Mouse (Mus musculus) hindbrain, postnatal 0 days (tissue): ENCODE results near the gene Mettl8. TPM values are rescaled to one million over a fixed set of nuclear protein-coding genes. Genes with fewer than 3 reads are reported as not detected.

ENCODE experiments used
- ATAC-seq: fragments of 200-750 bp; cut with Nextera tagmentation; 2 replicates; pipeline ENCODE4 v1.8.0; 2017; ENCODE audit warnings: mild to moderate bottlenecking, moderate TSS enrichment, moderate library complexity
- DNase-seq: peaks from one replicate; pipeline ENCODE4 v3.0.0-alpha.2; 2015; ENCODE audit warnings: low spot score
- H3K27ac ChIP-seq: fragments of 300-500 bp; sonication (generic); 2 replicates; pipeline ENCODE4 v1.5.1; 2014; ENCODE audit warnings: mild to moderate bottlenecking
- H3K27me3 ChIP-seq: fragments of 300-500 bp; sonication (generic); 2 replicates; pipeline ENCODE4 v1.6.1; 2014; ENCODE audit warnings: low read length, mixed read lengths; ENCODE audit not compliant: insufficient read depth
- H3K36me3 ChIP-seq: fragments of 300-500 bp; sonication (generic); 2 replicates; pipeline ENCODE4 v1.6.1; 2014; ENCODE audit warnings: low read length, mixed read lengths; ENCODE audit not compliant: insufficient read depth
- H3K4me1 ChIP-seq: fragments of 300-500 bp; sonication (generic); 2 replicates; pipeline ENCODE4 v1.6.1; 2014; ENCODE audit warnings: antibody characterized with exemption, low read length, mixed read lengths; ENCODE audit not compliant: insufficient read depth
- H3K4me2 ChIP-seq: fragments of 300-500 bp; sonication (generic); 2 replicates; pipeline ENCODE4 v1.6.1; 2014; ENCODE audit warnings: low read depth, mild to moderate bottlenecking, low read length, moderate library complexity, mixed read lengths
- H3K4me3 ChIP-seq: fragments of 300-500 bp; sonication (generic); 2 replicates; pipeline ENCODE4 v1.5.1; 2014; ENCODE audit warnings: low read length
- H3K9ac ChIP-seq: fragments of 300-500 bp; sonication (generic); replicated peaks from 2 replicates; pipeline ENCODE4 v1.6.1; 2014; ENCODE audit warnings: mild to moderate bottlenecking, low read length, moderate library complexity, mixed read lengths
- H3K9me3 ChIP-seq: fragments of 300-500 bp; sonication (generic); 2 replicates; pipeline ENCODE4 v1.6.1; 2016; ENCODE audit warnings: low read length, mixed read lengths
- CTCF ChIP-seq: IDR thresholded peaks from 2 replicates; pipeline ENCODE4 v1.5.1; 2016; ENCODE audit warnings: antibody characterized with exemption, control low read depth, low read depth
- WGBS: fragments of 180-500 bp; shearing (Covaris S2); extraction: QIAGEN DNeasy Blood & Tissue Kit; methylation state at CpG from one replicate; pipeline ENCODE4 v1.1.7; 2014; 5-methylcytosine and 5-hydroxymethylcytosine counted together
- polyA plus RNA-seq: library from polyadenylated mRNA; unstranded; fragments of >200 nt; fragmentation: Nextera tagmentation; extraction: Ambion mirVana; gene quantifications from 2 replicates; pipeline ENCODE4 v1.2.1, GENCODE M21; 2015
- total RNA-seq: library from RNA; depleted of rRNA; stranded (reverse); fragments of >200 nt; gene quantifications from 2 replicates; pipeline ENCODE4 v1.2.3, GENCODE M21; 2014

Mettl8 gene
- total and polyA plus RNA-seq, 2 experiments from 2014 or later, result 7.9 to 8.1 TPM

DNA sequence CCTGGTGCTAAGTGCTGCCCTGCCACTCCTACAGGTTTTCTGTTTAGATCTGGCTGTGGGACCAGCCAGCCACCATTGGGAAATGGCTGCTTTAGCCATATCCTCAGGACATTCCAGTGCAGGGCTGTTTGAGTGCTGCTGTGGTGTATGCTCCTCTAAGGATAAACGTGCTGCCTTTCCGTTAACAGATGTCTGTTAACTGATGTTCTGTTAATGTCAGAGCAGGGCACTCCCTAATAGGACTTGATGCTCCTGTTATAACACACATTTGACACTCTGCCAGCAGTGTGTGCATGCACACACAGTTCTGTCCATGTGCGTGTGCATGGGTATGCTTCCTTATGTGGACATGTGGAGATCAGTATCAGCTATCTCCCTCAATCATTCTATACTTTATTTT lies 61.6 kb downstream of the Mettl8 start:
- no peak for TF ChIP-seq CTCF
- Histone ChIP-seq H3K27ac (no peak overlapping the region), H3K4me1 (no peaks in the 10 kb centered on the region), H3K9me3 (no peaks in the 10 kb centered on the region), H3K4me3 (no peak overlapping the region), H3K36me3 (no peaks in the 10 kb centered on the region), H3K4me2 (no peak overlapping the region), H3K9ac (no peak overlapping the region), H3K27me3 (no peaks in the 10 kb centered on the region)
- ATAC-seq (no peak), DNase-seq (no peak)
- 88% methylated on average over 3 of the region's 3 CpGs for WGBS

- Histone ChIP-seq H3K36me3 (no peaks in the 10 kb centered on the region), H3K4me1 (no peaks in the 10 kb centered on the region), H3K9ac (no peak overlapping the region), H3K4me3 (no peak overlapping the region), H3K9me3 (no peaks in the 10 kb centered on the region), H3K4me2 (no peak overlapping the region), H3K27ac (no peak overlapping the region), H3K27me3 (no peaks in the 10 kb centered on the region)
- DNase-seq (no peak), ATAC-seq (no peak)
- WGBS, result 76% methylated on average over 2 of the region's 2 CpGs
- TF ChIP-seq CTCF, result no peak
Observed at GRCm38 (mm10) chr2:70992715-70993114, 62.7 kb downstream of the Mettl8 start.

GRCm38 (mm10) chr2:70990196-70990595 lies 65.2 kb downstream of the Mettl8 start:
- 63% methylated on average over 4 of the region's 4 CpGs for WGBS
- Histone ChIP-seq H3K36me3 (no peaks in the 10 kb centered on the region), H3K4me2 (no peak overlapping the region), H3K4me1 (no peaks in the 10 kb centered on the region), H3K27ac (no peak overlapping the region), H3K27me3 (no peaks in the 10 kb centered on the region), H3K9ac (no peak overlapping the region), H3K9me3 (no peaks in the 10 kb centered on the region), H3K4me3 (no peak overlapping the region)
- DNase-seq (no peak), ATAC-seq (no peak)
- TF ChIP-seq CTCF, result no peak

DNA sequence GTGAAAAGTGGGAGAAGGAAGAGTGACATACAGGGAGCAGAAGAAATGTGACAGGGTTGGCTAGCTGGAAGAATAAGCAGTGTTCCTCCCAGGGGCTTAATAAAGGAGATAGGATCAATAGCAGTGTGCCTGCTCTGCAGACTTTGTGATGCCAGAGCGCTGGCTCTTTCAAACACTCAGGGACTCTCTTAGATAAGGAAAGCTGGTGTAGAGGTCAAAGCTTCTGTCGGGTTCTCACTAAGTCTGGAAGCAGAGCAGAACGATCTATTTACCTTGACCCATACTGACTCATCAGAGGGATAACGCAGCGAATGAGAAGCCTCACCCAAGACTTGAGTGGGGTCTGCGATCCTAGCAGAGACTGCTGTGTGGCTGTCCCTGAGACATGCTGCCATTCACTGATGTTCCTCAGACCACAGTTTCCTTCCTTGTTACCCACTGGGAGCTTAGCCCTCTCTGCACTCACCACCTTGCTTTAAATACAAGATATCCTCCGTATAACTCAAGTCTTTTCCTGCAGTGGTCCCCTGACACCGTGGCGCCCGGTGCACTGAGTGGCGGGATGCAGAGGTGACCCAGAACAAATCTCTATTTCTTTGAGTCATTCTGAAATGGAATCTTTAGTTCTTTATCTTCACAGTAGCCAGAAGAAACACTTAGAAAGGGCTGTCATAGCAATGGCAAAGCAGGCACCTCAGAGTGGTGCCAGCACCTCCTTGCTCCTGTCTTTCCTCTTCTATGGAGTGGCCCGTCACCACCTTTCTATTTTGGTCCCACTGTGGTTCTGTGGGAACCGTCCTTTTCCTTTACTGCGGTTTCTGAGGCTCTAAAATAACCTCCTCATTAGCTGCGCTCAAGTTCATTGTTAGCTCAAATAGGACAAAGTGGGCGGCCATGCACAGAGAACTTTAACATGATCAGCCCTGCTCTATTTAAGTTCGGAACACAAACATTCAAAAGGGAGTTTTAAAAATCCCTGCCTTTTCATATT lies 65.9 kb downstream of the Mettl8 start:
- H3K4me2 ChIP-seq, result no peak overlapping the region
- DNase-seq (no peak), ATAC-seq (no peak)
- no peaks in the 10 kb centered on the region for H3K36me3 ChIP-seq
- no peak overlapping the region for H3K27ac ChIP-seq
- 68% methylated on average over 17 of the region's 17 CpGs for WGBS
- H3K4me3 ChIP-seq, result no peak overlapping the region
- H3K27me3 ChIP-seq, result no peaks in the 10 kb centered on the region
- no peak for TF ChIP-seq CTCF
- H3K9me3 ChIP-seq, result no peaks in the 10 kb centered on the region
- no peaks in the 10 kb centered on the region for H3K4me1 ChIP-seq
- H3K9ac ChIP-seq, result no peak overlapping the region

GRCm38 (mm10) chr2:70978271-70978670 lies 77.1 kb downstream of the Mettl8 start:
- H3K4me2 ChIP-seq, result no peak overlapping the region
- no peak overlapping the region for H3K27ac ChIP-seq
- H3K4me1 ChIP-seq, result no peaks in the 10 kb centered on the region
- 88% methylated on average over 5 of the region's 5 CpGs for WGBS
- ATAC-seq, result no peak
- no peak for DNase-seq
- H3K4me3 ChIP-seq, result no peak overlapping the region
- H3K36me3 ChIP-seq, result no peaks in the 10 kb centered on the region; the same call in 1 of the 2 replicates
- no peak for TF ChIP-seq CTCF
- no peak overlapping the region for H3K9ac ChIP-seq
- H3K27me3 ChIP-seq, result no peaks in the 10 kb centered on the region
- no peaks in the 10 kb centered on the region for H3K9me3 ChIP-seq

DNA sequence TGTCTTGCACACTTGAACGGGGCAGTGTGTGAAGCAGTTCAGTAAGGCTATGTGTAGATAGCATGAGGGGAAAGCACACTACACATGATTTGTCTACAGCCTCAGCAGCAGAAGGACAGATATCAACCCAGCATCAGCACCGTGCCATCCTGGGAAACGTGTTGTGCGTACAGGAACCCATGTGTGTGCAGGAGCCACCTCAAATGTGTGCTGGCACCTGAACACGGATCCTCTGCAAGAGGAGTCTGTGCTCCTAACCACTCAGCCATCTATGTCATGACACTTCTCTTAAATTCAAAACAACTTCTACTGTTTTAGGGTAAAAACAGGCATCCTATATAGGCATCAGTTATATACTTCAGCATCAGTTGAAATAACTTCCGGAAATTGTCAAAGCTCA lies 80.6 kb downstream of the Mettl8 start:
- WGBS, result 95% methylated on average over 6 of the region's 6 CpGs
- H3K27ac ChIP-seq, result no peak overlapping the region
- no peak for TF ChIP-seq CTCF
- H3K4me1 ChIP-seq, result no peaks in the 10 kb centered on the region
- H3K4me3 ChIP-seq, result no peak overlapping the region
- H3K9ac ChIP-seq, result no peak overlapping the region
- no peak for DNase-seq
- no peaks in the 10 kb centered on the region for H3K27me3 ChIP-seq
- no peaks in the 10 kb centered on the region for H3K9me3 ChIP-seq
- ATAC-seq, result no peak
- H3K36me3 ChIP-seq, result no peaks in the 10 kb centered on the region; the same call in 1 of the 2 replicates
- no peak overlapping the region for H3K4me2 ChIP-seq
